Mouse (Mus musculus): ENCODE results near the gene Cct8l1. TPM values are rescaled to one million over a fixed set of nuclear protein-coding genes. Genes with fewer than 3 reads are reported as not detected.

Cct8l1 gene
- total RNA-seq (2021): not detected

- DNase-seq: no peak
Measured at GRCm38 (mm10) chr5:25515767-25516166, at the start of gene Cct8l1. Gene Cct8l1, plus strand, starts transcription at chr5:25516067.

DNA sequence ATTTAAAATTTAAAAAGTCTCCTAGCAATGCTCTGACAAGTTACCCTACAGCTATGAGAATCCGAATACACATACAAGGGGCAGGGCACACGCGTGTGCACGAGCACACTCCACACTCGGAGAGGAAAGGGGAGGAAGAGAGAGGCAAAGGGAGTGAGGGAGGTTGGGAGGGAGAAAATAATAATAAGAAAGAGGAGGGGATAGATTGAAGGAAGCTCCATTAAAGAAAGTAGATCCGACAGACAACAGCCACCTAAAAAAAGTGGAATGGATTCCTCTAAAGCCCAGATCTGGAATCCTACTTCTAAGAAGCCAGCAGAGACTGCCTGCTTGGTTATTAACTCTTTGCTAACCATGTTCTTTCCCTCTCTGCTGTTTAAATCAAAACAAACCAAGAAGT, 43.8 kb upstream of the Cct8l1 start:
- no peak for DNase-seq

GRCm38 (mm10) chr5:25475789-25476188, 40.1 kb upstream of the Cct8l1 start:
- DNase-seq: no peak

GRCm38 (mm10) chr5:25478863-25479262, 37.0 kb upstream of the Cct8l1 start:
- DNase-seq: no peak

DNA sequence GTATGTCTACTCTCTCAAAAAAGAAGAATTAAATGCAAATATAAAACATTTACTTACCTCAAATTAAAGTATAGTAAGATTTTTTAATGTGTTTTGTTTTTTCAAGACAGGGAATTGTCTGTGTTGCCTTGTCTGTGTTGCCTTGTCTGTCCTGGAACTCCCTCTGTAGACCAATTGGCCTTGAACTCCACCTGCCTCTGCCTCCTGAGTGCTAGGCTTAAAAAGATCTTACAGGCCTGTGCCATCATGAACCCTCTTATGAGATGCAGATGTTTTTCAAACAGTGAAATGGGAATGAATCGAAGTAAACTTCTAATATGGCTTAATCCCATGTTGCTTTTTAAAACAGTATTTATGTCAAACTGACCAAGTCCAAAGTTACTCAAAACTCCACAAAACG, 19.2 kb upstream of the Cct8l1 start:
- DNase-seq: no peak

DNA sequence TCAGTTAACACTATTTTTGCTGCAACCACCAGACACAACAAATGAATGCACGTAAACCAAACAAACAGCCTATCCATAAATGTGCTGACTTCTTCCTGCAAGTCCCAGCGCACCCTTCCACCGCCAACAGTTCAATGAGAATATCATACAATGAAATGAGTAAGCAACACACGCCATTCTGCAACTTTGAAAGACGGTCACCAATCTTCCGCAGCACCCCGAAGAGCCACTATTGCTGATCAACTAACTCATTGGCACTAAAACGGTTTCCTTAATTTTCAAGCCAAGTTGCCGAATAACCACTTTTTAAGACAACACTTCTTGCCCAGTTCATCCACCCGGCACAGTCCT, 18.5 kb upstream of the Cct8l1 start:
- no peak for DNase-seq

- DNase-seq: peak; percentile 63
Measured at GRCm38 (mm10) chr5:25497720-25498345, 18.0 kb upstream of the Cct8l1 start.

DNA sequence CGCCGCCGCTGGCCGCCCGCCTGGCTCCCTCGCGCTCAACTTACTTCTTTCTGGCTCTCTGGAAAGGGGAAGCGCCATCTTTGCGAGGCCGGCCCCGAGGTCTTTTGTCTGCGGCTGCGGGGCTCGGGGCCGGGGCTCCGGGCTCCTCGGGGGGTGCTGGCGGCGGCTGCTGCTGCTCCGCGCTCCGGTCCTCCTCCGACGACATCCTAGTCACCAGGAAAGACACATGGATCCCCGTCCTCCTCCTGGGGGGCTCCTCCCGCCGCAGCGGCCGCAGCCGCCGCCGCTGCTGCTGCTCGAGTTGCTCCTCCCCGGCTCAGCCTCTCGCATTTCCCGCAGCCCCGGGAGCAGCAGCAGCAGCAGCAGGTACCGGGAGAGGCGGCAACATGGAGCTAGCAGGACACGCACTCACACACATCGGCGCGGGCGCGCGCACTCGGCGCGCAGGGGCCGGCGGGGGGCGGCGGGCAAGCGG, 17.5 kb upstream of the Cct8l1 start, which contains the start of gene Kmt2c:
Kmt2c (minus strand) TSS at position 438 of the 475 bp plus-strand sequence.
- DNase-seq: no peak

- DNase-seq: peak; percentile 82
Measured at GRCm38 (mm10) chr5:25498821-25499422, 16.9 kb upstream of the Cct8l1 start.

DNA sequence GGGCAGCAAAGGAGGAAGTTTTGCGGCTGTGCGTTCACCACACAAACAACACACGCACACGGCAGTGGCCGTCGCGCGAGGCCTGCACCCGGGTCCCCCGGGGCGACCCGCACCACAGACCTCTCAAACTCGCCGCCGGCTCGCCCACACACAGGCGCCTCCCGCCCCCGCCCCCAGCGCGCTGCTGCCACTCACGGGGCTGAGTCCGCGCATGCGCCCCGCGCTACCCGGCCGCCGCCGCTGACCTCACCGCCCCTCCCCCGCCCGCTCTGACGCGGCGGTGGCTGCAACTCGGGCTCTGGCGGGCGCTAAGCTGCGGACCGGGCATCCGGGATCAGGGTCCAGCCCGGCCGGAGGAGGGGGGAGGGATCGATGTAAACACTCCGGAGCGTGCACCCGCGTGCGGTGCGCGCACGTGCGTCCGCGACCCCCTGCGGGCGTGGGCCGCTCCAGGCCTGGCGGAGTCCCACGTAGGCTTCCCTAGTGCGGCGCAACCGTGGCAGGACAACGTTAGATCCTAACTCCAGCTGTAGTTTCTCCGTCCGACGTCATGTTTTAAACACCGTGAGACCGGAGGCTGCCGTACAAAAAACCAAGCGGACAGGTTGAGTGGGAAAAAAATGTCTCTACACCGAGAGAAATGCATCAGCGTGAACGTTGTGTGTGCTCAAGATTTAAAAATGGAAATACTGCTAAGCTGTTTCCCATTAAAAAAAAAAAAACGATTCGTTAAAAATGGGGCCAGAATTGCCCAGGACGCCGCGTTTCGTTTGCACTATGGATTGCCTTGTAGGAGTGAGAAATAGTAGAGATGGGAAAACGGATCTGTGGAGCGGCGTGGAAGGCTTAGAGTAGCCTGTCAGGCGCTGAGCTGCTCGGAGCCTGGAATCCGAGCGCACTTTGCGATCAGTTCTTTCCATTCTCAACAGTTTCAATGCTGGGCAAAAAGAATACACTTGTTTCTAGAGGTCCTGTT, 16.2 kb upstream of the Cct8l1 start:
- peak; percentile 98 for DNase-seq

- no peak for DNase-seq
Measured at GRCm38 (mm10) chr5:25500686-25501085, 15.2 kb upstream of the Cct8l1 start.

GRCm38 (mm10) chr5:25506041-25506440, 9.8 kb upstream of the Cct8l1 start:
- DNase-seq: no peak

DNA sequence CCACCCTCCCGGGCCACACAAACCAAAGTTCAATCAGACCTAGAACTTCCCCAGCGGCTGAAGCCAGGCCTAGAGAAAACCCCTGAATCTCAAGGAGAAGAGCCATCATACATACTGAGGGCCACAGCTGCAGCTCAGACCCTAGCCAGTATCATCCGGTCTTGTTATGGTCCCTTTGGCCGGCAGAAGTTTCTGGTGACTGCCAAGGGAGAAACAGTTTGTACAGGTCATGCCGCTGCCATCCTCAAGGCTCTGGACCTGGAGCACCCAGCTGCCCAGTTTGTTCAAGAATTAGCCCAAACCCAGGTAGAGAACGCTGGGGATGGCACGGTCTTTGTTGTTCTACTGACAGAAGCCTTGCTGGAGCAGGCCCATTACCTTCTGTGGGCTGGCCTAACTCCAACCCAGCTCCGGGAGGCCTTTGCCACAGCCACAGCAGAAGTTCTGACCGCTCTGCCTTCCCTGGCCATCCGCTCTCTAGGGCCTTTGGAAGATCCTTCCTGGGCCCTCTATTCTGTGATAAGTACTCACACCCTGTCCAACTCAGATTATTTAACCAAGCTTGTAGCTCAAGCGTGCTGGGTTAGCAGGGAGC, 531 bp downstream of the Cct8l1 start:
- DNase-seq: no peak

DNA sequence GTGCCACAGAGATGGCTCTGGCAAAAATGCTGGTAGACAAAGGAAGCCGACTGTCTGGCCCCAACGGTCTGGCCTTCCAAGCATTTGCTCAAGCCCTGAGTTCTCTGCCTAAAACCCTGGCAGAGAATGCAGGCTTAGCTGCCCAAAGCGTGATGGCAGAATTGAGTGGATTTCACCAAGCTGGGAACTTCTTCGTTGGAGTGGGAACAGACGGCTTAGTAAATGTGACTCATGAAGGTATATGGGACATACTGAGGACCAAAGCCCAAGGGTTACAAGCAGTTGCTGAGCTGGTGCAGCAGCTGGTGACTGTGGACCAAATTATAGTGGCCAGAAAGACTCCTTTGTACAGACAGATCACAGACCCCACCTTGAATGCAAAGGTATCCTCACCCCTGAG, 1.7 kb downstream of the Cct8l1 start:
- no peak for DNase-seq

GRCm38 (mm10) chr5:25519820-25520219, 4.0 kb downstream of the Cct8l1 start:
- DNase-seq: no peak

- no peak for DNase-seq
Measured at GRCm38 (mm10) chr5:25521461-25521860, 5.6 kb downstream of the Cct8l1 start.

GRCm38 (mm10) chr5:25526116-25526515, 10.2 kb downstream of the Cct8l1 start:
- peak; percentile 23 for DNase-seq

- peak; percentile 51 for DNase-seq
Measured at GRCm38 (mm10) chr5:25526926-25527325, 11.1 kb downstream of the Cct8l1 start.

DNA sequence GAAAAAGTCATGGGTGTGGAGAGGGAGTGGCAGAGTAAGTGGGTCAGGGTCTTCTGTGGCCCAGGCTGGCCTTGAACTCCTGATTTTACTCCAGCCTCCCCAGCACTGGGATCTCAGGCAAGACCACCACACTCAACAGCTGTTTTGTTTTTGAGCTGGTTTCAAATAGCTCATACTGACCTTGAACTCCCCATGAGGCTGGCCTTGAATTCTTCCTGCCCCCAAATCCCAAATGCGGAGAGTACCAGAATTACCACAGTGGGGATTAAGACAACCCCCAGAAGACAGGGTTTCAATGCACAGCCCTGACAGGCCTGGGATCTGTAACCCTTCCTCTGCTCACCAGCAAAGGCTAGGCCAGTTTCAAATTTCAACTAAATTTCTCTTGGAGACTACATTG, 12.1 kb downstream of the Cct8l1 start:
- no peak for DNase-seq

- DNase-seq: no peak
Measured at GRCm38 (mm10) chr5:25528851-25529528, 13.1 kb downstream of the Cct8l1 start.

DNA sequence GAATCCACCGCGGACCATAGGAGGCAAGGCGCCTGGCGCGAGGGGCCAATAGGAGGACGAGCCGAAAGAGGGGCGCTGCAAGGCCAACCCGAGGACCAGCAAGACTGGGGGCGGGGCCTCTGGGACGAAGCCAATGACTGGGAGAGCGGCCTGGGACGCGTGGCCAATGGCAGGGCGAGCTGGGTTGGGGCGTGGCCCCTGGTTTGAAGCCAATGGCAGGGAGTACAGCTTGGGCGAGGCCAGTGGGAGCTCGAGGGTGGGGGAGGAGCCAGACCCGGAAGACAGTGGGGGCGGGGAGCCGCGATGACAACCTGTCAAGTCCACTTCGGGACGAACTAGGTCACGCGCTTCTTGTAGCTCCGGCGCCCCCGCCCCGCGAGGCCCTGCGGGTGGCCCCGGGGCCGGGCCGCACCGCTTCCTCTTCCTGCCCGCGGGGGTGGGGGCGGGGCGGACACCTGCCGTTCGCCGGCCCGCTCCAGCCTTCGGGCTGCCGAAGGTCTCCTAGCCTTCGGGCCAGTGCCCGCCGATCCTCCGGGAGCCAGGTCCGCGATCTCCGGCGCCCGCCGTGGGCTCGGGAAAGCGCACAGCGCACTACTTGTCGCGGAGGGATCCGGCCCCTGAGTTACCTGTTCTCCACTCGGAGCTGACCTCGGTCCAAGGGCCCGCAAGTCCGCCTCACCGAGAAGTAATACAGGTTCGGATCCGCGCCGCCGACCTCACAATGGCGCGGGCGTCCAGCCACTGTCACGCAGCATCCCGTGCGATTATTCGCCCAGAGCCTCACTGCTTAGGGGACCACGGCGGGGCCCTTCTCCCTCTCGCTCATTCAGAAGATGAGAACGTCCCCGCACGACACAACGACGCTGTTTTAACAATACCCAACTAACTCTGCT, 13.9 kb downstream of the Cct8l1 start:
- DNase-seq: peak; percentile 100

Measured in heart, postnatal 4 days (tissue).